Mouse (Mus musculus) adrenal gland, postnatal 36 days (tissue): Measurements from ENCODE around the gene Crhr2. TPM values are rescaled to one million over a fixed set of nuclear protein-coding genes. Genes with fewer than 3 reads are reported as not detected.

Experiments
- DNase-seq, 2 experiments: peaks; one replicate each; pipeline ENCODE4 v3.0.0; 2021; ENCODE audit warnings: mixed read lengths in 1 of 2
- total RNA-seq, 2 experiments: library from RNA; stranded (reverse); gene quantifications; 2 replicates each; pipeline ENCODE4 v1.2.3; 2021

Gene Crhr2
- total RNA-seq, 2 experiments from 2014 or later: not detected

GRCm38 (mm10) chr6:55044542-55044941, 88.3 kb downstream of the Crhr2 start:
- no peak for DNase-seq

DNA sequence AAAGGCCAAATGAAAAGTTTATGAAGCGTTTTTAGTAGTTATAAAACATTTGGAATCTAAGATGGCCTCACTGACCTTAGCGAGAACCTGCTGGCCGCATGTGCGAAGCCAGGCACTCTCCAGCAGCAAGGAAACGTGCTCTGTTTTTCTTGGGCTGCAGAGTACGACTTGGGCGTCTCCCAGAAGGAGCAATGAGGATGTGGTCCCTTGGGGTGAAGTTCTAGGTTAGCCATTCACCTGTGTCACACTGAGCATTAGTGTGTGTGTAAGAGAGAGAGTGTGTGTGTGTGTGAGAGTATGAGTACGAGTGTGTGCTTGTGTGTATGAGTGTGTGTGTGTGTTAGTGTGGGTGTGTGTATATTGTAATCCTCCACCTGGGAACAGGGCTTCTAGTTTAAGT, 89.6 kb downstream of the Crhr2 start:
- no peak for DNase-seq

Other genes starting within 250 kb of the Crhr2 start
- gene Nod1, start 160.4 kb downstream of the Crhr2 start, total RNA-seq: 10 to 100 TPM in 1 of 2 experiments, 1 to 10 TPM in 1; 8.7 to 11.6 TPM
- 1 to 10 TPM; 4.7 to 9.5 TPM for gene Ggct, start 140.1 kb downstream of the Crhr2 start, total RNA-seq
- gene Gars, start 95.0 kb downstream of the Crhr2 start, total RNA-seq: 100 to 1,000 TPM in 1 of 2 experiments, 10 to 100 TPM in 1; 79.6 to 101 TPM
- gene Inmt, start 42.0 kb upstream of the Crhr2 start, total RNA-seq: 10 to 100 TPM in 1 of 2 experiments, 1 to 10 TPM in 1; 8.1 to 10.1 TPM
- 1 to 10 TPM; 3.9 to 5.3 TPM for gene Mindy4, start 70.4 kb upstream of the Crhr2 start, total RNA-seq
- 10 to 100 TPM; 45.2 to 72.8 TPM for gene Aqp1, start 203.4 kb upstream of the Crhr2 start, total RNA-seq
- not detected for gene Ghrhr, start 243.3 kb upstream of the Crhr2 start, total RNA-seq